Mouse (Mus musculus) T-helper 2 cell (primary cell): Measurements from ENCODE around the gene Letm1.

ENCODE experiments used
- in situ Hi-C: fragments of 300-600 bp; cut with MboI, MseI; formaldehyde crosslinking; loops from one replicate; pipeline ENCODE4 v1.15.1; 2025; ENCODE audit warnings: high pct_unique_total_duplicates

Letm1 gene

DNA sequence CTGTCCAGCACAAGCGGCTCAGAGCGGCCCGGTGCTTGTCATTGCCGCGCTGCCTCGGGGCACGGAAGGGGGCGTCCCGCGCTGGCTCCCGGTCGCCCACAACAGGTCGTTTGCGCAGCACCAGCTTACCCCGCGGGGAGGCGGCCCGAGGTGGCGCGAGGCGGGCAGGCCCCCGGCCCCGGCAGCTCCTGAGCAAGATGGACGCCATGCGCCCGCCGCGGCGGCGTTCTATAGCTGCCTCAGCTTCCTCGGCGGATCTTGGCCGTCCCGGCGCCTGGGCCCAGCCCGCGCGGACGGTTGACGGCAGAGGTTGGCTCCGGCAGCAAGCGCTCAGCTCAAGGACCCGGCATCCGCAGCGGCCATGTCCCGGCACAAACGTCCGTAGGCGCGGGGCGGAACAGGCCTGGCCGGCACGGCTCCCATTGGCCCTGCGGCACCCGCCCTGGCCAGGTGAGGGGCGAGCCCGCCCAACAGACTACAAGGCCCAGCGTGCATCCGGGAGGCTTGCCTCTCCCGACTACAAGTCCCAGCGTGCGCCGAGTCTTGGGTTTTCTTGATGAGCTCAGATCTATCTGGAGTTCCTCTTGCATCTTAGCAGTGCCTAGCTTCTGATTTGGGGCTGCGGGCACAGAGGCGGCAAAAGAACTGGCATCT is at the start of gene Letm1:
Gene Letm1 (minus strand): TSS at position 473 of the 654 bp plus-strand sequence.
- in situ Hi-C loops = no loop called here

DNA sequence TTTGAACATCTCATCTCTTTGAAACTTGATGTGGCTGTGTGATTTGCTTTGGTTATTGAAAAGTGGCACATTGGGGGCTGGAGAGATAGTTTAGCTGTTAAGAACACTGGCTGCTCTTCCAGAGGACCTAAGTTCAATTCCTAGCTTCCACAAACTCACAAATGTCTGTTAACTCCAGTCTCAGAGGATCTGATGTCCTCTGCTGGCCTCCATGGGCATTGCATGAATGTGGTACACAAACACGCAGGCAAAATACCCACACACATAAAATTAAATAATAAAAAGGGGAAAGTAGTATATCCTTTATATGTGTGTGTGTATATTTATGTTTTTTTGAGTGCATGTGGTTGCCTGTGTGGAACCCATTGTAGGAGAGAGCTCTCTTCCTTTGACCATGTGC is 48.2 kb upstream of the Letm1 start:
- in situ Hi-C loops = no loop called here

DNA sequence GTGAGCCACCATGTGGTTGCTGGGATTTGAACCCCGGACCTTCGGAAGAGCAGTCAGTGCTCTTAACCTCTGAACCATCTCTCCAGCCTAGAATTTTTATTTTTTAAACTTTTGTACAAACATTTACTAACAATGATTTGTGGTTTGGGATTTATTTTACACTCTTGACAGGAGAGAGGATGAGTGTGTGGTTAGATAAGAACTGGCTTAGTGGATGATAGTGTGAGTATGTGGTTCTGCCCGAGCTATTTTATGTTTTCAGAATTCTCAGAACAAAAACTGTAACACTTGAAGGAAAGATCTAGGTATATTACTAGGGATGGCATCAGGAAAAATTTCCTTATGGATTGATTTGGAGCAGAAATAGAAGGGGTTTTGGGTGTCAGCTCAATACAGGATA is 47.3 kb upstream of the Letm1 start:
- in situ Hi-C loops = no loop called here

DNA sequence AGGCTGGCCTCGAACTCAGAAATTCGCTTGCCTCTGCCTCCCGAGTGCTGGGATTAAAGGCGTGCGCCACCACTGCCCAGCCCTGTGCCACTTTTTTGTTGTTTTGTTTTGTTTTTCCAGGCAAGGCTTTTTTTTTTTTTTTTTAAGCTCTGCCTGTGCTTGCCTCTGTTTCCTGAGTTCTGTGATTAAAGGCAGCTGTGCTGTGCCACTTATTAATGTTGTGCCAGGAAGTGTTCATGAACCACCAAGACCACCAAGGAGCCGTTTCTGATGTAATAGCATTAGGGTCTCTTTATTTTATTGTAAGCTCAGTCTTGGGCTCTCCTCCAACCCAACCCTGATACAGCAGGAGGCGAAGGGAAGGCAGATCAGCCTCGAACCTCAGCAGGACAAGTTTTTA is 45.5 kb upstream of the Letm1 start:
- in situ Hi-C loops = no loop called here

DNA sequence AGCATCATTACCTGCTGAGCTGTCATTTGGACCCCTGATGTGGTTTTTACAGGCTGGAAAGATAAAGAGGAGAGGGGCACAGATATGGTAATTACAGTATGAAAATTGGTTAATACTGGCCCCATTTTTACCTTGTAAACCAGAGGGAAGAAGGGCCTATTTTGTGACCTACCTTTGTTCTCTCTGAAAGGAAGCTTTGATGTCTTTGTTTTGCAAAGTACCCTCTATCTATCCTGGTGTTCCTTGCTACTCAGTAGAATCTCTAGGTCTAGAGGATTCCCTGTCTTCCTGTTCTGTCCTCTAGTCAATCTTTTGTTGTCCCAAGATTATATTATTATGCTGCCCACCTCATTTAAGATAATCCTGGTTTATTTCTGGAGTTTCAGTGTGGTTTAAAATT is 43.4 kb upstream of the Letm1 start:
- in situ Hi-C loops = no loop called here

DNA sequence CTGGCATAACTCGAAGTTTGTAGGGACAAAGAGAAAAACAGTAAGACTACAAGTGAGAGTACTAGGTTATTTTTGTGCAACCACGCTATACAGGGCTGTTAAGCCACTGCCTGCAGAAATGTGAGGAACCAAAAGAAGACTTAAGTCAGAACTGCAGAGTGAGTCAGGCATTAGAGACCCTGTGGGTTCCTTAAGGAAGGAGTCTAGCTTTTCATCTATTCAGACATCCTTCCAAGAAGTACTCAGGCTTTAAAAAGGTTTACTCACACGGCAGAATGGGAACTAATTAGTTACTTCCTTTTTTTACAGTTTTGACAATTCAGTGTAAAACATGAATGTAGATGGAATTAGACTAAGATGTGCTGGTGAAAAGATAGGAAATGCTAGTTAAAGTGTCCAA is 39.8 kb upstream of the Letm1 start:
- in situ Hi-C loops = no loop called here

DNA sequence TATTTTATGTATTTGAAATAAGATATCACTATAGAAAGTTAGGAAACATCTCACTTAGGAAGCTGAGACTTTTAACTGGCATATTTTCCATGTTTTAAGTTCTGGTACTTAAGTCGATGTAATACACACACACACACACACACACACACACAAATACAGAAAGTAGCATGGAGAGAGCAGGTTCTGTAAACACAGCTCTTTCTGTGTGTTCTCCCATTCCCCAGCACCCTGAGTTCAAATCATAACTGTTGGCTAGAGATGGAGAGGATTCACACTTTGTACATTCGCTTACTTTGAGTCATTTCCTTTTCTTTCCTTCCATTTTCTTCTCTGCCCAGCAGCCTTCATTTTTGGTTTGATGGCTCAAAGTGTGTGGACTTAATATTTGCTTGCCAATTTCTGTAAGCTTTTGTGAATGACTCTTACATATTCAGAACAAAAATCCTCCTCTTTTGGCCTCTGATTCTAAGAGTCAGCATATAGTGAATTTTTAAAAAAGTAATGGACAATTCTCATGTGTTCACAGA is 39.3 kb upstream of the Letm1 start:
- in situ Hi-C loops = no loop called here

DNA sequence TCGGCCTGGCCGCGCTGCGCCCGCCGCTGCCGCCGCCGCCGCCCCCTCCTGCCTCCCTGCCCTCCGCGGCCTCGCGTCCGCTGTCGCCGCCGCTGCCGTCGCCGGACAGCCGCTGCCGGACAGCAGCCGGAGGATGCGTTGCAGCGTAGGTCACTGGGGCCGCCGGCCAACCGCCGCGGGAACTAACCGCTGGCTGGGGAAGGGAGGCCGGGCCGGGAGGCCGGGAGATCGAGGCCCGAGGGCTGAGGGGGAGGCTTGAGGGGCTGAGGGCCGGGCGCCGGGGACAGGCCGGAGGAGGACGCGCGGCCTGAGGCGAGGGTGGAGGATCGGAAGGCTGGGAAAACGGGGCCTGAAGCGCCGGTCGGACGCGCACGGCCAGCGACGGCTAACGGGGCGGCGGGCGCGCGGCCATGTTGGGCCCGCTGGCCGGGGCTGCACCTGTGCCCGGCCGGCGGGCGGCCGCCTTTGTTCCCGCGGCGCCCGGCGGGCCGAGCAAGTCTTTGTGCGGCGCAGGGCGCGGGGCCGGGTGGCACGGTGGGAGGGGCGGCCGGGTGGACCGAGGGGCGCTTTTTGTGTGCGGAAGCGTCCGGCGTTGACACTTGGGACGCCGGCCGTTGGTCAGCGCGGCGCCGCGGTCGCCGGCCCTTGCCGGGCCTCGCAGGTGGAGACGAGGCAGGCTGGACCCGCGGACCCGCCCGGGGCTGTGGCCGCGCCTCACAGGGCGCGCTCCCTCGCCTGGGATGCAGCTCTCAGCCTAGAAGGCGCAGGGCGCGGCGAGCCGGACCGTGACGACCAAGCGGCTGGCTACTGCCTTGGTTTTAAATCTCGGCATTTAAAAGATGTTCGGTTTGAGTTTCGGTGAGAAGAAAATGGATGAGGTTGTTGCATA is 38.4 kb upstream of the Letm1 start:
- in situ Hi-C loops = no loop called here

DNA sequence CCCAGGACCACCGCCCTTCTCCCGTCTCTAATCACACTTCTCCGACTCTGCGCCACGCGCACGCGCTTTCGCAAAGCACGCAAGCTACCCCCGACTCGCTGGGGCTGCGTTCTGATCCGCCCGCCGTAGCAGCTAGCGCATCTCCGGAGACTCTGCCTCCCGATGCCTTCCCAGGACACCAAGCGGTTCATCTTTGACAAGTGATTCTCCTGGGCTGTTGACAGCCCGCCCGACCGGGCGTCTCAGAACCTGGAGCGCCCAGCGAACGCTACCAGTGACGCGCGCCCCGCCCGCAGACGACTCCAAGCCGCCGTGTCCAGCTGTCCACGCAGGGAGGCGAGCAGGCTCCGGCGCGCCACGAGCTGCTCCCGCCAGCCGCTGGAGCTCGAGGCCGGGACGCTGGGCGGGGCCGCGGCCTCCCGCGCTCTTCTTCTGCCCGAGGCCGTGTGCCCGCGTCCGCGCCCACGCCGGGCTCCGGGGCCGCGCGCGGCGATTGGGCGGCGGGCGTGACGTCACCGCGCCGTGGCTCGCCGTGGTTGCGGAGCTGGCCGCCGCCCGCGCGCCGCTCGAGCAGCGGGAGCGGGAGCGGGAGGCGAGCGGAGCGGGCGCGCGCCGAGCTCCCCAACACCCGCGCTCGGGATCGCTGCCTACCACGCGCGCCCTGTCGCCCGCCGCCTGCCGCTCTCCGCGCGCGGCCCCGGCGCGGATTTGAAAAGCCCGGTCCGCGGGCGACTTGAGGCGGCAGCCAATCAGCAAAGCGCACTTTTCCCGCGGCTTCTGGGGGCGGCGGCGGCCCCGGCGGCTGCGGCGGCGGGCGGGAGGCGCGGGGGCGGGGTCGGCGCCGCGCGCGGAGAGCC is 37.5 kb upstream of the Letm1 start, which contains the start of gene Nsd2:
Gene Nsd2 (plus strand): TSS at position 850 of the 857 bp plus-strand sequence.
- in situ Hi-C loops = no loop called here

DNA sequence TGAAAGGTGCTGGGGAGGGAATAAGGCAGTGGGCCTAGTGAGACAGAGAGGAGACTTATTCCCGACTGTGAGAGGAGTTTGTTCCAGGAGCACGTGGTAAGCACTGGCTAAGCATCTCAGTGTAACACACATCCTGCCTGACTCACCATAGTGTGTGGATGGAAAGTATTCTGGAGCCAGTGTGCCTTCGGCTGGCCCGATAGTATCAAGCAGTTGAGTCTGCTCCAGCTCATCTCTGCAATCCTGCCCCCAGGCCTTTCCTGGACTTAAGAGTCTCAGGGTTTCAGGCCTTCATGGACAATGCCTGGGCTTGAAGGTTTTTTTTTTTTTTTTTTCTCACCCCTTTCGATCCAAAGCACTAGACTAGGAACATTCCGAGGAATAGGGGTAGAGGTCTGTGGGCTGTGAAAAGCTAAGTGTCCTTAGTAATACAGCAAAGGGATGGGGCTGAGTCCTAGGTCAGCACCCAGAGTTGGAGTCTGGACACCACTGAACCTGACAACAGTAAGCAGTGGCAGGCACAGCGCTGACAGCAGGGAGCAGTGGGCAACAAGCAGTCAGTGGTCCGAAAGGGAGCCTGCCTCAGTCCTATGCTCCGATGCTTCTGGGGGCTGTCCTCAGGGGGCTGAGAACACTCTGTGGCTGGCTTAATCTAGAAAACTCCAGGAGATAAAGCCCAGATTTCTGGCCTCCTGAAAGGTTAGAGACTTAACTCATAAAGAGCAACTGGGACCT is 36.7 kb upstream of the Letm1 start:
- in situ Hi-C loops = no loop called here

DNA sequence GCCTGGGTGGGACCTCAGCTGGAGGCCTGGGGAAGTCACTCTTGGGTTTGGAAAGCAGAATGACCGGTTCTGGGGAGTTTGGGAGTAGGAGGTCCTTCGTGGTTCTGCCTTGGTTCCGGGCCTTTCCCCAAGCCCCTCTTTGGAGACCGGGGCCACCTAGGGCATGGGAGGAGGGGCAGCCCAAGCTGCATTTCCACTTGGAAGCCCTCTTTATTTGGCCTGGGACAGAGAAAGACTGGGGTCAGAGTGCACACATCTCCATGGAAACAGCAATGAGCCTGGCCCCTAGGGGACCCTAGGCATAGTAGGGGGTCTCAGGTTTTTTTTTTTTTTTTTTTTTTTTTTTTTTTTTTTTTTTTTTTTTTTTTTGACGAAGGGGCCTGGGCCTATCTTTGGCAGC is 35.5 kb upstream of the Letm1 start:
- in situ Hi-C loops = no loop called here

DNA sequence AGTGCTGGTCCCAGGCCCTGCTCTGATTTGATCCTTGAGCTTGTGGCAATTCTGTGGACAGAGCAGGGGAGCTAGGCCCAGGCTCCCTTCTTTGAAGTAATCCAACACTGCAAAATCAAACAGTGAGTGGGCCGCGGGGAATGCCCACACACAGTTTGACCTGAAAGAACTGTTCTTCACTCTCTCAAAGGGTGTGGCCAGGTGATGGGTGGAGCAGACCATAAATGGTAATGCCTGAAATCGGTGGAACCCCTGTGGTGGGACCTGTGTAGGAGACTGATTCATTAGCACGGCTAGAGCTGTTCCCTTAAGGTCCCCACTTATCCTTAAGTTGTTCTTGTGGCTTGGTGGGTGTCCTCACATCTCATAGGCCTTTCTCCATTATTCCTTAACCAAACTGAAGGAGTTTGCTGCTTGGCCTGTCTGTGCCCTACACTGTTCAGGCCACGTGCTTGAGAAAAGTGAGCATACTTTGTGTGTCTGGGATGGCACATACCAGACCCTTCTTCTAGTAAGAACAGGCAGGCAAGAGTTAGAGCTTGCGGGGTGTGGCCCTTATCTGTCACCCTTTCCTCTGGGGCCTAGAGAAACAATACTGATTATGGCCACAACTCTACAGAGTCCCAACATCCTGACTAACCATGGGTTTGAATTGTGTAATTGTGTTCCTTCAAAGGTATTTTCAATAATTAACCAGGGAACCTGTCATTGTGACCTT is 33.5 kb upstream of the Letm1 start:
- in situ Hi-C loops = no loop called here

DNA sequence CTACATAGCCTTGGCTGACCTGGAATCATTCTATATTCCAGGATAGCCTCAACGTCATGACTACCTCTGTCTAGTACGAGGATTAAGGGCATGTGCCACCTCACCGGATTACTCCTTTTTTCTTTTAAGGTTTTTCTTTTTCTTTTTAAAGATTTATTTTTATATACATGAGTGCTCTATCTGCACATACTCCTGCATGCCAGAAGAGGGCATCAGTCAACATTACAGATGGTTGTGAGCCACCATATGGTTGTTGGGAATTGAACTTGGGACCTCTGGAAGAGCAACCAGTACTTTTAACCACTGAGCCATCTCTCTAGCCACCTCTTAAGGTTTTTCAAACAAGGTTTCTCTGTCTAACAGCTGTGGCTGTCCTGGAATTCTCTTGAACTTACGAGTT is 28.9 kb upstream of the Letm1 start:
- in situ Hi-C loops = no loop called here

DNA sequence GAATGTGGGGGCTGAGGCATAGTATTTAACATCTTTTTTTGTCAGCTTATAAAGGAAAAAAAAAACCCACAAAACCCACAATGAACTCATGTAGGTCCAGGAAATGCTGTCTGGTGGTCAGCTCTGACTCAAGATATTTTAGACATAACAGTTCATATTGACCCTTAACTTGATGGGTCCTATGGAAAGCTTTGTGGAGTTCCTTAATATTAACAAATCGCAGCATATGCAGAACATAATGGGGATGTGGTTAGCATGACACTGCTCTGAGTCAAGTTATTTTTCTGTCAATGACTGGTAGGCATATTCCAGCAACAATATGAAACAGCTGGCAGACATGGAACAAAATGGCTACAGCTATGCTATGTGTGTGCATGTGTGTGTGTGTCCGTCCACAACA is 20.7 kb upstream of the Letm1 start:
- in situ Hi-C loops = no loop called here

DNA sequence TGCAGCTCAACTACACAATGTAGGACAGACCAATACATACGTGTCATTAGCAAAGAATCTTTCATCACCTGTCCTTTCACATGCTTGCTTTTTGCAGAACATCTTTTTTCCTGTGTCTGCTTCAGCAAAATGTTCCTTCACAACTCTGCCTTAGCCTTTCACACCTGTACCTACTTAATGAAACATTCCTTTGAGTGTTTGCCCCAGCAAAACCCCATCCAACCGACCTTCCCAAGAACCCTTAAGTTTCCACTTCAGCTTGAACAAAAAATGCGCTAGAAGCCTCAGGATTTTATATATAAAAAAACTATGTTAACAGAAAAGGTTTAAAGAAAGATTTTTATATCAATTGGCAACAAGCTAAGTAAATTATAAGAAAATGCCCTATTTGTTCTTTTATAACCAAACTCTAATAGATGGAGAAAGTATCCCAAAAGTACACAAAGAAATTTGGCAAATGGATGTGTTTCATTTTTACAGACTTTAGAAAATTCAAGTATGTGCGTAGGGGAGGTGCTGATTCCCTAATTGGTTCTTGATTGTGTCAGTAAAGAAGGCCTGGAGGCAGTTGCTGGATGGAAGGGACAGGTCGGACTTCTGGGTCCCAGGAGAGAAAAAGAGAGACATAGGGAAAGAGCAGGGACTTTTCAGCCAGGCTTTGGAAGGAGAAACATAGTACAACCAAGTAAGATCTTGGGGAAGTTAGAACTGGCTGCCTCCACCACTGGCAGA is 9.5 kb upstream of the Letm1 start:
- in situ Hi-C loops = no loop called here

DNA sequence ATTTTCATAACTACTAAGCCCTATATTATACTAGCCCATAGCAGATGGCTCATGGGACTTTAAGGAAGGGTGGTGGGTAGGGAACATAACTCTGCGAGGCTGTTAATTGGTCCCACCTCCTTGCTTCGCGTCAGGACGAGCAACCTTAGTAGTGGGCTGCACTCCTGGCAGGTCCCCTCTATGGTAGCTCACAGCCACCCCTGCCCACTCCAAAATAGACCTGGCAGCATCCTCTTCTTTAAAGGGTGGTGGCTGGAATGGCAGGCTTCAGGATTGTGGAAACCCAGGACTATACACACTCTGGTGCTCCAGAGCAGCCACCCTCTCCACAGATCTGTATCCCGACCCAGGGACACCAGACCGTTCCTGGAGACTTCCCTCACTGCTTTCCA is 378 bp upstream of the Letm1 start:
- in situ Hi-C loops = no loop called here

DNA sequence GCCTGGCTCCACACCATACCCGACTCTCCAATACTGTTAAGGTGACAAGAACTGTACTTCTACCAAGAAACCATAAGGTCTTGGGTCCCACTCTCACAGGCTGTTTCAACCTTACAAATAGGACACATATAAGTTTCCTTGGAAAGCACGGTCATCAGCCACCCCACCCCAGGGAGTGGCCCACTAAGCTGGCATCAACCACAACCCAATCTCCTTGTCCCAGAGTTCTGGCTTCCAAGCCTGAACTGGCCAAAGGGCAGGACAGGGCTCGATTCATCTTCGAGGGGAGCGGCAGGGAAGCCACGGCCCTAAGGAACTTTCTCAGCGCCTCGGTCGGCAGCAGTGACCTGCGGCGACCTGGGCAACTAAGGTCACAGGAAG is 663 bp downstream of the Letm1 start:
- in situ Hi-C loops = no loop called here

DNA sequence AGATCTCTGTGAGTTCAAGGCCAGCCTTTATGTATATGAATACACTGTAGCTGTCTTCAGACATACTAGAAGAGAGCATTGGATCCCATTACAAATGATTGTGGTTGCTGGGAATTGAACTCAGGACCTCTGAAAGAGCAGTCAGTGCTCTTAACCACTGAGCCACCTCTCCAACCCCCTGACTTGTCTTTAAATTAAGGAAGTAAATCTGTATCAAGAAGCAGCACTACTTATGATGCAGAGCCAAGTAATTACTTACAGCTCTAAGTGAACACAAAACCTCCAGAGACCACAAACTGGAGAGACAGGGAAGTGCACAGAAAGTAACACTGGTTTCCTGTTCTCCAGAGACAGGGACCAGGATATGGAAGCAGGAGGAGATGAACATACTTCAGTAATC is 5.4 kb downstream of the Letm1 start:
- in situ Hi-C loops = no loop called here

DNA sequence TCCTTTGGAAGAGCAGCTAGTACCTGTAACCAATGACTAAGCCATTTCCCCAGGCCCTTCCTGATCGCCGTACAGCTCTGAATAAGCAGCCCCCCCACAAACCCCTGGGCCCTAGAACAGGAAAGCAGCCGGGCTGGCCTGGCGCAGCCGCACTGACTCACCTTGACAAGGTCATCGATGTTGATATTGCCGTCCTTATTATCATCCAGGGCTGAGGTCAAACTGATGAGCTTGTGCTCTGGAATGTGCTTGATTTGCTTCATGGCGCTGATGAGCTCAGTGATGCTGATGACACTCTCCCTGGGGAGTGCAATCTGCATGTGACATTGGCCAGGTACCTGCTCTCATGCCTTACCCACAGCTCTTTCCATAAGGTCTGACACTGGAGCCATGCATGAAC is 39.1 kb downstream of the Letm1 start:
- in situ Hi-C loops = no loop called here

DNA sequence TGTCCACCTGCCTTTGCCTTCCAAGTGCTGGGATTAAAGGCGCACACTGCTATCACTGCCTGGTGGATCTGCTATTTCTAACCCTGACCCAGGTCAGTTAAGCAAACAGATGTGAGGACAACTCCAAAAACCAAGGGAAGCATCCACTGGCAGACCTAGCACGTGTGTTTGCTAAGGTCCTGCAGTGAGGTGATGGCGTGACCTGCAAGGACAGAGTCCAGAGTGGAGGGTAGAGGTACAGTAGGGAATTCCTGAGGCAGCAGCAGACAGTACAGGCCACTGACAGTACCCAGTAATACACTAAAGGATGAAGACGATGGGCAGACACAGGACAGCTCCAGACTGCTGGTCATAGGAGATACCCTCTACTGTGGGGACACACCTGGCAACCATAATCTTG is 42.1 kb downstream of the Letm1 start:
- in situ Hi-C loops = no loop called here
